Mouse (Mus musculus) macrophage (primary cell): ENCODE measurements around the gene Vps16. TPM values are rescaled to one million over a fixed set of nuclear protein-coding genes. Genes with fewer than 3 reads are reported as not detected.

Source experiments
- H3K27ac ChIP-seq: fragments of 350-480 bp; formaldehyde crosslinking; 2 replicates; pipeline ENCODE4 v1.9.0; 2021
- H3K36me3 ChIP-seq: fragments of 350-480 bp; formaldehyde crosslinking; 2 replicates; pipeline ENCODE4 v1.9.0; 2021; ENCODE audit errors: inconsistent target
- H3K4me3 ChIP-seq: fragments of 350-480 bp; formaldehyde crosslinking; 2 replicates; pipeline ENCODE4 v1.9.0; 2021; ENCODE audit errors: inconsistent target
- H3K79me2 ChIP-seq: fragments of 350-480 bp; formaldehyde crosslinking; 2 replicates; pipeline ENCODE4 v1.9.0; 2021; ENCODE audit errors: inconsistent target
- WGBS: methylation state at CpG from one replicate; pipeline ENCODE4 v1.1.7; 2026; ENCODE audit warnings: inconsistent platforms; ENCODE audit not compliant: missing documents; 5-methylcytosine and 5-hydroxymethylcytosine counted together
- polyA plus RNA-seq: library from polyadenylated mRNA; stranded (reverse); fragments of 250-400 nt; gene quantifications from 3 replicates; pipeline ENCODE4 v1.2.4, GENCODE M21; 2018; ENCODE audit warnings: inconsistent platforms

The Vps16 gene
- polyA plus RNA-seq, 1 experiment from 2014 or later: 54.6 TPM

DNA sequence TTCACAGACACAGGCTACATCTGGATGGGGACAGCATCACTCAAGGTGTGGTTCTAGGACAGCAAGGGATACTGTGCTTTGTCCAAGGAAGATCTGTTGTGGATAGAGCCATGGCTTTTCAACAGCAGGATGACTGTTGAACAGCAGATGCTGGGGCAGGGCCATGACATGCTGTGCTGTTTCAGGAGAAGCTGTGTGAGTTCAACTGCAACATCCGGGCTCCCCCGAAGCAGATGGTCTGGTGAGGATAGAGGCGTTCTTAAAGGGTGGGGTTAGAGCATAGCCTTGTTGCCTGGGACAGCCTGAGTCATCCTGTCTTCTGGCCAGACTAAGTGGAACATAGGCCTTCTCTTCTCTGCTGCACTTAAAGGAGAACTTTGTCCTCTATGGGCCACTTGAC, 14.7 kb downstream of the Vps16 start:
- H3K4me3 ChIP-seq: no peak overlapping the region
- peaks cover 66% of the 10 kb centered on the region for H3K36me3 ChIP-seq
- H3K79me2 ChIP-seq: peaks cover 37% of the 10 kb centered on the region
- no peak overlapping the region for H3K27ac ChIP-seq
- WGBS: 88% methylated on average over 3 of the region's 3 CpGs

GRCm38 (mm10) chr2:130439840-130440480, 15.8 kb downstream of the Vps16 start:
- H3K36me3 ChIP-seq: peaks cover 73% of the 10 kb centered on the region
- H3K4me3 ChIP-seq: no peak overlapping the region
- no peak overlapping the region for H3K27ac ChIP-seq
- WGBS: 100% methylated on average over 4 of the region's 4 CpGs
- H3K79me2 ChIP-seq: peaks cover 26% of the 10 kb centered on the region

- Histone ChIP-seq H3K79me2 (peaks cover 4% of the 10 kb centered on the region; the same call in 1 of the 2 replicates), H3K36me3 (peaks cover 72% of the 10 kb centered on the region), H3K27ac (no peak overlapping the region), H3K4me3 (no peak overlapping the region)
- WGBS: 97% methylated on average over 10 of the region's 10 CpGs
Observed at GRCm38 (mm10) chr2:130442162-130442561, 18.0 kb downstream of the Vps16 start.

- Histone ChIP-seq H3K27ac (no peak overlapping the region), H3K36me3 (peaks cover 11% of the 10 kb centered on the region), H3K79me2 (peaks cover 31% of the 10 kb centered on the region), H3K4me3 (no peak overlapping the region)
Observed at GRCm38 (mm10) chr2:130448449-130448848, 24.3 kb downstream of the Vps16 start.

GRCm38 (mm10) chr2:130449021-130449793, 25.1 kb downstream of the Vps16 start:
- peaks cover 38% of the 10 kb centered on the region for H3K79me2 ChIP-seq
- 17% methylated on average over 15 of the region's 17 CpGs for WGBS
- H3K27ac ChIP-seq: peak overlapping the region; percentile 45
- peaks cover 3% of the 10 kb centered on the region for H3K36me3 ChIP-seq
- peak overlapping the region; percentile 49 for H3K4me3 ChIP-seq

GRCm38 (mm10) chr2:130449794-130450433, 25.8 kb downstream of the Vps16 start, which contains the start of gene Ptpra:
Ptpra (plus strand) TSS chr2:130450278.
- WGBS: under 1% methylated on average over 40 of the region's 50 CpGs
- no peaks in the 10 kb centered on the region for H3K36me3 ChIP-seq
- peak within 1 kb of the TSS; percentile 85 for H3K4me3 ChIP-seq
- peaks cover 45% of the 10 kb centered on the region for H3K79me2 ChIP-seq
- H3K27ac ChIP-seq: peak within 1 kb of the TSS; percentile 81

GRCm38 (mm10) chr2:130450434-130450796, 26.3 kb downstream of the Vps16 start:
- peaks cover 50% of the 10 kb centered on the region for H3K79me2 ChIP-seq
- H3K27ac ChIP-seq: peak overlapping the region; percentile 81
- peak overlapping the region; percentile 85 for H3K4me3 ChIP-seq
- WGBS: under 1% methylated on average over 42 of the region's 47 CpGs
- no peaks in the 10 kb centered on the region for H3K36me3 ChIP-seq

DNA sequence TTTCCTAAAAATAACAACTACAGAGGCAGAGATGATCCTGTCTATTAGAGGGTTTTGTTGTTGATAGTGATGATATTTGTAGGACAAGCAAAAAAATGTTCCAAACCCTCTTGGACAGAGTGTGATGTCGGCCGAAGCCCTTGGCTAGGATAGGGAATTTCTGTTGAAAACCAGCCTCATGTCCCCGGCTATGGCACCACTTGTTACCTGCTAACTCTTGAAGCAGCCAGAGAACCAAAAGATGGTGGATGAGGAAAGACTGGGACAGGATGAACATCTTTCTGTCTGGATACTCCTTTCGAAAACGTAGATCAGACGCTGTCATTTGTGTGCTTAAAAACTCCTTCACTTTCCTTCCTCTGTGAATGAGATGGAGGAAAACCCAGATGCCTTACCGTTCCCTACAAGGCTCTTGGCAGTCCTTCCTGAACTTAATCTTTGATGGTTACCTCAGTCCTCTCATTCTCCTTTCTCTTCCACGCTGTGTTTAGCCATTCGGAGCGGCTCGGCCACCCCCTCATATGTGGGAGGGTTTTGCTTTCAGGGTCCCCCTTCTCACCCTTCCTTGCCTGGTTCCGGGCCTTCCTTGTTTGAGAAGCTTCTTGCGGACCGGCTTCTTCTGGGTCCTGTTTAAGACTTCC, 27.1 kb downstream of the Vps16 start:
- Histone ChIP-seq H3K27ac (peak overlapping the region; percentile 81), H3K4me3 (peak overlapping the region; percentile 85), H3K36me3 (no peaks in the 10 kb centered on the region), H3K79me2 (peaks cover 58% of the 10 kb centered on the region)
- 47% methylated on average over 11 of the region's 14 CpGs for WGBS

GRCm38 (mm10) chr2:130451727-130452090, 27.6 kb downstream of the Vps16 start:
- 63% methylated on average over 3 of the region's 3 CpGs for WGBS
- H3K27ac ChIP-seq: peak overlapping the region; percentile 81

GRCm38 (mm10) chr2:130452266-130452665, 28.1 kb downstream of the Vps16 start:
- H3K36me3 ChIP-seq: no peaks in the 10 kb centered on the region
- peaks cover 69% of the 10 kb centered on the region for H3K79me2 ChIP-seq
- H3K27ac ChIP-seq: peak overlapping the region; percentile 81
- peak overlapping the region; percentile 85; the same call in 1 of the 2 replicates for H3K4me3 ChIP-seq
- WGBS: 100% methylated on average over 1 of the region's 2 CpGs

More at GRCm38 (mm10) chr2:130451727-130452090, 27.6 kb downstream of the Vps16 start:
- Histone ChIP-seq H3K4me3 (peak overlapping the region; percentile 85), H3K36me3 (no peaks in the 10 kb centered on the region), H3K79me2 (peaks cover 63% of the 10 kb centered on the region)

DNA sequence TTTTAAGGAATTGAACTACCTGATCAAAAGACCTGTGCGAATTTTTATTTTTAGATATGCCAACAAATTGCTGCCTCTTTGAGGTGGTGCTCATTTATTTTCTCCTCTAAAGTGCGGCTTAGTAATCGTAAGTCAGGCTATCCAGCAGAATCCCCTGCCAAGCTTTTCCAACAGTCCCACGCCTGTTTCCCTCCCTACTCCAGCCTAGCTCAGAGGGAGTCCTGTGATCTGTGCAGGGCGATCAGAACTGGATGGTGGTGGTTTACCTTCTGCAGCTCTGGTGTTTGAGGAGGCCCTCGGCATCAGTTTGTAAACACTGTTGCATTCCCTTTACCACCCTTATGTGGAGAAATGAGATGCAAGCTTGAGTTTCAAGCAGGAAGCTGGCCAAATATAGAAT, 29.3 kb downstream of the Vps16 start:
- Histone ChIP-seq H3K36me3 (no peaks in the 10 kb centered on the region), H3K27ac (peak overlapping the region; percentile 81), H3K4me3 (no peak overlapping the region), H3K79me2 (peaks cover 81% of the 10 kb centered on the region)
- WGBS: 75% methylated on average over 6 of the region's 6 CpGs

DNA sequence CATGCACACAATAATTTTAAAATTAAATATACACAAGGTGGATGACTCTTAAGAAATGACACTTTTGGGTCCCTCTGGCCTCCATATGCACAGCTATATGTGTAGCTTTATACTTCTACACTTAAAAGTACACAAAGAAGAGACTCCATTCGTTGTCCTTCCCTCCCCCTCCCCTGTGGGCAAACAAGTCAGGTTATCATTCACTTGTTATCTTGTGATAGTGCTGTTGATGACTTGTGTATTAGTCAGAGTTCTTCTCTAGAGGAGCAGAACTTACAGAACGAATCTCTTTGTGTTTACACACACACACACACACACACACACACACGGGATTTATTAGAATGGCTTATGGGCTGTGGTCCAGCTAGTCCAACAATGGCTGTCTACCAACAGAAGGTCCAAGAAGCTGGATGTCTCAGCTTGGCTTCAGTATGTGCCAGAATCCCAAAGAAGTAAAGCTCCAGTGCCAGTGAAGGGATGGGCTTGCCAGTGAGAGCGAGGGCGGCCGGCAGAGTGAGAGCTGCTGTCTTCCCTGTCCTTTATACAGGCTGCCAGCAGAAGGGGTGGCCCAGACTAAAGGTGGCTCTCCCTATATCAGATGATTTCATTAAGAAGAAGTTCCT, 30.7 kb downstream of the Vps16 start:
- WGBS: 97% methylated on average over 6 of the region's 6 CpGs
- H3K27ac ChIP-seq: no peak overlapping the region
- no peaks in the 10 kb centered on the region for H3K36me3 ChIP-seq
- H3K79me2 ChIP-seq: peaks cover 95% of the 10 kb centered on the region
- H3K4me3 ChIP-seq: no peak overlapping the region

DNA sequence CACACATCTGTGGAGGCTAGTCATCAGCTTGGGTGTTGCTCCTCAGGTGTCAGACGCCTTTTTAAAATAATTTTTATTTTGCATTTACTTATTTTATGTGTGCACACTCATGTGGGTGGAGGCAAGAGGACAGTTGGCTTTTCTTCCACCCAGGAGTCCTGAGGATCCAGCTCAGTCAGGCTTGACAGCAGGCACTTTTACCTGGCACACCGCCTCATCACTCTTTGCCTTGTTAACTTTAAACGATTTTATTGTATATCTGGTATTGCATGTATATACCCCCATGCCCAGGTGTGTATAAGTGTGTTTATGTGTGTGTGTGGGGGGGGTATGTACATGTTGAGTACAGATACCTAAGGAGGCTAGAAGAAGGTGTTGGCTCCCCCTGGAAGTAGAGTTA, 33.7 kb downstream of the Vps16 start:
- Histone ChIP-seq H3K36me3 (no peaks in the 10 kb centered on the region), H3K4me3 (no peak overlapping the region), H3K27ac (no peak overlapping the region), H3K79me2 (peaks cover 100% of the 10 kb centered on the region)
- WGBS: 100% methylated on average over 3 of the region's 3 CpGs

DNA sequence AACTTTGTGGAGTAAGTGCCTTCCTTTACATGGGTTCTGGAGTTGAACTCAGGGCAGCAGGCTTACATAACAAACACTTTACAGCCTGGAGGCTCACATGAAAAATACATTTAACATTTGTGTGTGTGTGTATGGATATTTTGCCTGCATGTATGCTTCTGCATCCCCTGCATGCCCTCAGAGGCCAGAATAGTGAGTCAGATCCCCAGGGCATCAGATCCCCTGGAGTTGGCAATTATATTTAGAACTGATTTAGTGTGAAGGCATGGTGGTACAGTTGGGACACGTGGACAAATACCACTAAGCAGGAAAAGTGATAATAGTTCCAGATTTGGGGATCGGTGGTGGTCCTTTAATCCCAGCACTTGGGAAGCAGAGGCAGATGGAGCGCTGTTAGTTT, 35.4 kb downstream of the Vps16 start:
- no peak overlapping the region for H3K4me3 ChIP-seq
- no peaks in the 10 kb centered on the region for H3K36me3 ChIP-seq
- peaks cover 100% of the 10 kb centered on the region for H3K79me2 ChIP-seq
- no peak overlapping the region for H3K27ac ChIP-seq
- 97% methylated on average over 3 of the region's 3 CpGs for WGBS
